Mouse (Mus musculus): ENCODE measurements at regions not wholly inside any gene's neighbourhood (a gene's known extent, or its start where the extent isn't known, plus 50 kb on each side); places are given as distances from the start of the nearest gene placed in this dataset.

- DNase-seq (ENCODE audit: low spot score) (no peak), ATAC-seq (ENCODE audit: low FRiP score, low read depth) (no peak)
- TF ChIP-seq POLR2A (IDR thresholded peaks at IDR 0.05; ENCODE audit: borderline replicate concordance, extremely low read depth, insufficient read depth, insufficient read length): no peak
- Histone ChIP-seq H3K36me3 (ENCODE audit: control insufficient read depth, insufficient read depth, low read length) (no peaks in the 10 kb centered on the region), H3K27ac (replicated peaks; ENCODE audit: low read depth, low read length) (no peak overlapping the region), H3K4me1 (ENCODE audit: control insufficient read depth, insufficient read depth, low read length) (no peaks in the 10 kb centered on the region), H3K4me2 (replicated peaks; ENCODE audit: low read depth, low read length, severe bottlenecking) (no peak overlapping the region), H3K9me3 (ENCODE audit: control insufficient read depth, low read length) (no peaks in the 10 kb centered on the region), H3K4me3 (replicated peaks; ENCODE audit: low read length) (no peak overlapping the region), H3K27me3 (ENCODE audit: control insufficient read depth, insufficient read depth, low read length) (no peaks in the 10 kb centered on the region), H3K9ac (ENCODE audit: low read depth, low read length, severe bottlenecking) (no peak overlapping the region)
- 79% methylated on average over 6 of the region's 6 CpGs for WGBS
These were observed 249.8 kb upstream of the Pbx1 start for GRCm38 (mm10) chr1:168681685-168682491.

DNA sequence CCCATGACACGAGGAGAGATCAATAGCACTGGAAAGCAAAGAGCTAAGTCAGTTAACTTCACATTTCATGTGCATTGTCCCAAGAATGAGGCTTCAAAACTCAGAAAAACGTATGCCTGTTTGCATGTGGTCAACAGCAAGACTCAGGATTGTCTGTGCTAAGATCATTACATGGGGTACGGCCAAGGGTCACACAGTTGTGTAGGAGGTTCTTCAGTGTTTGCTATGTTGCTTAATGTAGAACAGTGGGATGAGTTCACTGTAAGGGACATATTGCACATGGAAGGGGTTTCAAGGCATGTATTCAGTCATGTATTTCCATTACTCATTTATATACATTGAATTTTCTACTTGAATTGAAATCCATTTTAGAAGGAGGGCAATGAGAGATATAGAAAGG is 248.6 kb upstream of the Pbx1 start:
- H3K4me3 ChIP-seq (replicated peaks; ENCODE audit: low read length): no peak overlapping the region
- no peaks in the 10 kb centered on the region for H3K36me3 ChIP-seq (ENCODE audit: control insufficient read depth, insufficient read depth, low read length)
- H3K4me1 ChIP-seq (ENCODE audit: control insufficient read depth, insufficient read depth, low read length): no peaks in the 10 kb centered on the region
- 82% methylated on average over 3 of the region's 3 CpGs for WGBS
- H3K9me3 ChIP-seq (ENCODE audit: control insufficient read depth, low read length): no peaks in the 10 kb centered on the region
- H3K4me2 ChIP-seq (replicated peaks; ENCODE audit: low read depth, low read length, severe bottlenecking): no peak overlapping the region
- H3K9ac ChIP-seq (ENCODE audit: low read depth, low read length, severe bottlenecking): no peak overlapping the region
- no peak for ATAC-seq (ENCODE audit: low FRiP score, low read depth)
- no peak for TF ChIP-seq POLR2A (IDR thresholded peaks at IDR 0.05; ENCODE audit: borderline replicate concordance, extremely low read depth, insufficient read depth, insufficient read length)
- no peak overlapping the region for H3K27ac ChIP-seq (replicated peaks; ENCODE audit: low read depth, low read length)
- no peak for DNase-seq (ENCODE audit: low spot score)
- H3K27me3 ChIP-seq (ENCODE audit: control insufficient read depth, insufficient read depth, low read length): no peaks in the 10 kb centered on the region

DNA sequence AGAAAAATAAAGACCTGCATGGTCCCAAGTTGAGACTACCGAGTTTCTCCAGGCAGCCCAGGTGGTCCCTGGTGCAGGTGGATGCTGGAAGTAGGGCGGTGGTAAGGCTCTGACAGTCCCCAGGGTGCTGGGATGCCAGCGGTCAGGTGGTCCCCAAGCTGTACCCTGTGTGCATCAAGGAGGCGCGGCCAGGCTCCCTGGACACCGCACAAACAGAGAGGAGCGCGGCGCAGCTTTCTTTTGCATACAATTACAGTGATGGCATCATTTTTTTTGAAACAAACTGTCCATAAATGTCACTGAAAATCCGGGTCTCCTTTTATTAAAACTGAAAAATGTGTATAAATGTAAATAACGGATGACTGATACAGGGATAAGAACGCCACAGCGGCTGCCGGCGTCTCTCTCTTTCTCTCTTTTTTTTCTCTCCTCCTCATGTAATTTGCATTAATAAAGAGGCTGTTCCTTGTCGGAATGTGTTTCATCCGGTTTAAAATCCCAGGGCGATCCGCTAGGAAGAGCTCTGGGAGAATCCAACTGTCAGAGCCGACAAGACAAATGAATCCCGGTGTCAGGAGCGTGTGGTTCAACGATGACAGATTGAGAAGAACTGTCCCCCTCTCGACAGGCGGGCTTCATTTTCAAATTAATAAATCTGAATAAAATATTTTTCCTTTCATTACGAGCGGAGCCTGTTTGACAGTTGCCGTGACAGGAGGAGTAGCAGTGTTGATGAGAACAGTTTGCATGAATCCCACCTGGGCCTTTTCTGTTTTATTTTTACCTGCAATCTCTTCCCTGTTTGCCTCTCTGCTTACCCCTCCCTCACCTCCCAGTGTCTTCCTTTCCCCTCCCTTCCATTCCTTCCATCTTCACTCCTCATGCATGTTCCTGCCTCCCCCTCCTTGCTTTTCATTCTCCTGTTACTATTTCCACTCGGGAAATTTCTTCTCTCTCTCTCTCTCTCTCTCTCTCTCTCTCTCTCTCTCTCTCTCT is 244.6 kb upstream of the Pbx1 start:
- no peaks in the 10 kb centered on the region for H3K4me1 ChIP-seq (ENCODE audit: control insufficient read depth, insufficient read depth, low read length)
- ATAC-seq (ENCODE audit: low FRiP score, low read depth) (no peak), DNase-seq (ENCODE audit: low spot score) (no peak)
- H3K27me3 ChIP-seq (ENCODE audit: control insufficient read depth, insufficient read depth, low read length): no peaks in the 10 kb centered on the region
- WGBS: 65% methylated on average over 29 of the region's 29 CpGs
- H3K27ac ChIP-seq (replicated peaks; ENCODE audit: low read depth, low read length): no peak overlapping the region
- H3K9ac ChIP-seq (ENCODE audit: low read depth, low read length, severe bottlenecking): no peak overlapping the region
- TF ChIP-seq POLR2A (IDR thresholded peaks at IDR 0.05; ENCODE audit: borderline replicate concordance, extremely low read depth, insufficient read depth, insufficient read length): no peak
- H3K36me3 ChIP-seq (ENCODE audit: control insufficient read depth, insufficient read depth, low read length): no peaks in the 10 kb centered on the region
- H3K4me2 ChIP-seq (replicated peaks; ENCODE audit: low read depth, low read length, severe bottlenecking): no peak overlapping the region
- H3K4me3 ChIP-seq (replicated peaks; ENCODE audit: low read length): no peak overlapping the region
- H3K9me3 ChIP-seq (ENCODE audit: control insufficient read depth, low read length): no peaks in the 10 kb centered on the region

- no peak overlapping the region for H3K9ac ChIP-seq (ENCODE audit: low read depth, low read length, severe bottlenecking)
- H3K36me3 ChIP-seq (ENCODE audit: control insufficient read depth, insufficient read depth, low read length): no peaks in the 10 kb centered on the region
- H3K9me3 ChIP-seq (ENCODE audit: control insufficient read depth, low read length): no peaks in the 10 kb centered on the region
- WGBS: 48% methylated on average over 10 of the region's 10 CpGs
- H3K4me1 ChIP-seq (ENCODE audit: control insufficient read depth, insufficient read depth, low read length): no peaks in the 10 kb centered on the region
- ATAC-seq (ENCODE audit: low FRiP score, low read depth): no peak
- DNase-seq (ENCODE audit: low spot score): no peak
- no peak for TF ChIP-seq POLR2A (IDR thresholded peaks at IDR 0.05; ENCODE audit: borderline replicate concordance, extremely low read depth, insufficient read depth, insufficient read length)
- no peak overlapping the region for H3K4me2 ChIP-seq (replicated peaks; ENCODE audit: low read depth, low read length, severe bottlenecking)
- H3K4me3 ChIP-seq (replicated peaks; ENCODE audit: low read length): no peak overlapping the region
- no peaks in the 10 kb centered on the region for H3K27me3 ChIP-seq (ENCODE audit: control insufficient read depth, insufficient read depth, low read length)
- no peak overlapping the region for H3K27ac ChIP-seq (replicated peaks; ENCODE audit: low read depth, low read length)
These were observed 243.7 kb upstream of the Pbx1 start for GRCm38 (mm10) chr1:168675741-168676140.

DNA sequence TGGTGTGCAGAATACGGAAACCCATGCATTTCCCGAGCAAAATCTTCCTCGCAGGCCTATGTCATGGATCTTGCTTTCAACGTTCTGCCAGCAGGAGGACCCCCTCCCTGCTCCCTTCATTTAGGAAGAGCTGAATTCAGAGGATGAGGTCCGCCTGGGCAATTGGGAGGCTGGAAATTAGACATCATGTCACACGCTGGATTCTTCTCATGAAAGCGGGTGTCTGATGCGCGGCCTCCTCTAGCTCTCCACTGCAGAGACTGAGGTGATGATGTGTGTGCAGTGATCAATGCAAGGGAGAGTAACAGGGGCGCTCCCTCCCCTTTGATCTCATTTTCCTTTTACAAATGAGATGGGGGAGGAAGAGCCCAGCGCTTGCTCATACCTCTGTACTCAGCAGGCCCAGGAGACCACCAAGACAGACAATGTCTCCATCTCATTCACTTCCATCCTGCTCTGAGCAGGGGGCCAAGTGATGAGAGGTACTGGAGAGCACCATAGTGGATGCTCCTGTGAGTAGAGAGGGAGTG is 230.8 kb upstream of the Pbx1 start:
- H3K4me2 ChIP-seq (replicated peaks; ENCODE audit: low read depth, low read length, severe bottlenecking): no peak overlapping the region
- no peak overlapping the region for H3K4me3 ChIP-seq (replicated peaks; ENCODE audit: low read length)
- TF ChIP-seq POLR2A (IDR thresholded peaks at IDR 0.05; ENCODE audit: borderline replicate concordance, extremely low read depth, insufficient read depth, insufficient read length): no peak
- 40% methylated on average over 11 of the region's 11 CpGs for WGBS
- H3K27ac ChIP-seq (replicated peaks; ENCODE audit: low read depth, low read length): no peak overlapping the region
- no peaks in the 10 kb centered on the region for H3K27me3 ChIP-seq (ENCODE audit: control insufficient read depth, insufficient read depth, low read length)
- ATAC-seq (ENCODE audit: low FRiP score, low read depth): no peak
- no peak for DNase-seq (ENCODE audit: low spot score)
- no peaks in the 10 kb centered on the region for H3K9me3 ChIP-seq (ENCODE audit: control insufficient read depth, low read length)
- no peaks in the 10 kb centered on the region for H3K4me1 ChIP-seq (ENCODE audit: control insufficient read depth, insufficient read depth, low read length)
- H3K9ac ChIP-seq (ENCODE audit: low read depth, low read length, severe bottlenecking): no peak overlapping the region
- no peaks in the 10 kb centered on the region for H3K36me3 ChIP-seq (ENCODE audit: control insufficient read depth, insufficient read depth, low read length)
